Mouse (Mus musculus): ENCODE measurements around the gene Atp6v1a. TPM values are rescaled to one million over a fixed set of nuclear protein-coding genes. Genes with fewer than 3 reads are reported as not detected.
A peak's percentile ranks its signal among the peaks of the same experiment; 100 is the strongest.

The Atp6v1a gene
- polyA plus RNA-seq, 1 experiment, result 139 TPM

DNA sequence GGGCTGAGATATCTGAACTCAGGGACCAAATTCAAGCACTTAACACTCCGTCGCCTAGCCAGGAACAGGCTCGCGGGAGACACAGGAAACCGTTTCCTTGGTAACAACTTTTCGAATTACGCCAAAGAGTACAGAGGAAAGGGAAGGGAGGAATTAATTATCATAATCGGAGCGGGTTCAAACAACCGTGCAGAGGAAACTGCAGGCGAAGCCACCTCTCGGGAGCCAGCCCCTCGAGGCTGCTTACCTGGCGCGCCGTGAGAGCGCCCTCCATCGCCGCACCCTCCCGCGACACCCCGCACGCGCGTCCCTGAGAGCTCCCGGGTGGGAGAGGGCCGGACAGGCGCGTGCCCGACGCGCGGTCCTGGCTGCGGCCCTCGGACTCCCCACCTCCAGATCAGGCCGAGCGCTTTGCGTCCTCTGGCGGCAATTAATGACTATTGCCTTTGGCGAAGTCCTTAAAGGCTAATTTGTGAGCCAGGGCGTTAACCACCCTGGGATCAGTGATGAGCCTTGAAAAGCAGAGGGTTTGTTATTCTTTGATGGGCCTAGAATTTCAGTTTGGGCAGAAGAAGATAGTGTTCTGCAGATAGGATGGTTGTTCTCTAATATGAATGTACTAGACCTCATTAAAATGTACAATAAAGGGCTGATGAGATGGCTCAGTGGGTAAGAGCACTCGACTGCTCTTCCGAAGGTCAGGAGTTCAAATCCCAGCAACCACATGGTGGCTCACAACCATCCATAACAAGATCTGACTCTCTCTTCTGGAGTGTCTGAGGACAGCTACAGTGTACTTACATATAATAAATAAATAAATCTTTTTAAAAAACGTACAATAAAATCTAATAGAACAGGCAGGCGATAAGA, 76.2 kb downstream of the Atp6v1a start, which contains the start of gene Gramd1c:
Gene Gramd1c (minus strand): TSS at position 321 of the 870 bp plus-strand sequence.
- Histone ChIP-seq H3K4me3 (ENCODE audit: insufficient read depth, low read depth, low read length) (peak within 1 kb of the TSS; percentile 67), H3K27ac (ENCODE audit: insufficient read depth, low read depth, low read length) (no peak within 1 kb of the TSS), H3K4me1 (ENCODE audit: control insufficient read depth, insufficient read depth, low read length) (no peaks in the 10 kb centered on the region), H3K27me3 (replicated peaks; ENCODE audit: control insufficient read depth, insufficient read depth, low read length) (no peaks in the 10 kb centered on the region), H3K36me3 (ENCODE audit: control insufficient read depth, insufficient read depth, low read length) (no peaks in the 10 kb centered on the region)
- 7% methylated on average over 45 of the region's 45 CpGs for WGBS
- no peak for TF ChIP-seq POLR2A (IDR thresholded peaks at IDR 0.05; ENCODE audit: low read depth, low read length)
- TF ChIP-seq CTCF (conservative IDR thresholded peaks at IDR 0.05; ENCODE audit: insufficient read depth, insufficient read length, low read depth, low read length), result peak; percentile 68
- peak; percentile 66 for DNase-seq

GRCm38 (mm10) chr16:44061341-44061740, 78.2 kb downstream of the Atp6v1a start:
- 89% methylated on average over 15 of the region's 15 CpGs for WGBS
- no peaks in the 10 kb centered on the region for H3K4me1 ChIP-seq (ENCODE audit: control insufficient read depth, insufficient read depth, low read length)
- TF ChIP-seq POLR2A (IDR thresholded peaks at IDR 0.05; ENCODE audit: low read depth, low read length) (no peak), CTCF (conservative IDR thresholded peaks at IDR 0.05; ENCODE audit: insufficient read depth, insufficient read length, low read depth, low read length) (no peak)
- no peak for DNase-seq
- no peak overlapping the region for H3K27ac ChIP-seq (ENCODE audit: insufficient read depth, low read depth, low read length)
- no peaks in the 10 kb centered on the region for H3K36me3 ChIP-seq (ENCODE audit: control insufficient read depth, insufficient read depth, low read length)
- no peaks in the 10 kb centered on the region for H3K27me3 ChIP-seq (replicated peaks; ENCODE audit: control insufficient read depth, insufficient read depth, low read length)
- no peak overlapping the region for H3K4me3 ChIP-seq (ENCODE audit: insufficient read depth, low read depth, low read length)

- Histone ChIP-seq H3K36me3 (ENCODE audit: control insufficient read depth, insufficient read depth, low read length) (no peaks in the 10 kb centered on the region), H3K27ac (ENCODE audit: insufficient read depth, low read depth, low read length) (no peak overlapping the region), H3K27me3 (replicated peaks; ENCODE audit: control insufficient read depth, insufficient read depth, low read length) (no peaks in the 10 kb centered on the region), H3K4me3 (ENCODE audit: insufficient read depth, low read depth, low read length) (no peak overlapping the region), H3K4me1 (ENCODE audit: control insufficient read depth, insufficient read depth, low read length) (no peaks in the 10 kb centered on the region)
- WGBS, result 93% methylated on average over 18 of the region's 18 CpGs
- no peak for TF ChIP-seq CTCF (conservative IDR thresholded peaks at IDR 0.05; ENCODE audit: insufficient read depth, insufficient read length, low read depth, low read length)
- no peak for TF ChIP-seq POLR2A (IDR thresholded peaks at IDR 0.05; ENCODE audit: low read depth, low read length)
- no peak for DNase-seq
Observed at GRCm38 (mm10) chr16:44060604-44061286, 78.8 kb downstream of the Atp6v1a start.

DNA sequence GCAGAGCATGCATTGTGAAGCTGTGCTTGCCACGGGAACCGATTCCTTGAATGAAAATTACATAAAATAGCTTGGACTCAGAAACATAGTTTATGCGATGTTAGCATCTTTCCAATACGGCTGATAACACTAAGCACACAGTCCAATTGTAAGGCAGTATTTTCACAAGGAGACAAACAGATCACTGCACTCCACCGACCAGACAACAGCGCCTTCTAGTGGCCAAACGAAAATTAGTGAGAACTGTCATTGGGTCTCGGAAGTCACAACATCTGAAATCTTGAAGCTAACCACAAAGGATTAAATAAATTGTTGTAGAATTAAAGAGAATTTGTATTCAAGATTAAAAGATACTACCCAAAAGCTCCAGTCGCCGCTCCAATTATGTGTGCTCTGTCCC, 80.8 kb downstream of the Atp6v1a start:
- no peaks in the 10 kb centered on the region for H3K4me1 ChIP-seq (ENCODE audit: control insufficient read depth, insufficient read depth, low read length)
- H3K27me3 ChIP-seq (replicated peaks; ENCODE audit: control insufficient read depth, insufficient read depth, low read length), result no peaks in the 10 kb centered on the region
- H3K27ac ChIP-seq (ENCODE audit: insufficient read depth, low read depth, low read length), result no peak overlapping the region
- H3K4me3 ChIP-seq (ENCODE audit: insufficient read depth, low read depth, low read length), result no peak overlapping the region
- DNase-seq, result peak; percentile 72
- TF ChIP-seq CTCF (conservative IDR thresholded peaks at IDR 0.05; ENCODE audit: insufficient read depth, insufficient read length, low read depth, low read length), result peak; percentile 87
- TF ChIP-seq POLR2A (IDR thresholded peaks at IDR 0.05; ENCODE audit: low read depth, low read length), result no peak
- WGBS, result 20% methylated on average over 10 of the region's 10 CpGs
- H3K36me3 ChIP-seq (ENCODE audit: control insufficient read depth, insufficient read depth, low read length), result no peaks in the 10 kb centered on the region

DNA sequence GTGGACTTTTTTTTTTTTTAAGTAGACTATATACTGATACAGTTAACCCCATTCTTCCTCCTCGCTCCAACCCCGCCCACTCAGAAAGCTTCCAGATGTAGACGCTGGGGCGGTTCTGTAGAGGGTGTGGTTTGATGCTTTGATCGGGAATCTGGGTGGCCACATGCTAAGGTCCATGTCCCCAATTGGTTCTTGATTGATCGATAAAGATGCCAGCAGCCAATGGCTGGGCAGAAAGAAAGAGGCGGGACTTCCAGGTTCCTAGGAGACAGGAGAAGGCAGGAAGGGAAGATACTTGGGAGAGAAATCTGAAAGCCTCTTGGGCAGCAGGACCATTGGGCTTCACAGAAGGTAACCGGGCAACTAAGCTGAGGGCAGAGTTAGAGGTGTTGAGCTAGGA, 83.7 kb downstream of the Atp6v1a start:
- H3K4me1 ChIP-seq (ENCODE audit: control insufficient read depth, insufficient read depth, low read length), result no peaks in the 10 kb centered on the region
- WGBS, result 80% methylated on average over 8 of the region's 8 CpGs
- H3K27me3 ChIP-seq (replicated peaks; ENCODE audit: control insufficient read depth, insufficient read depth, low read length), result no peaks in the 10 kb centered on the region
- no peak overlapping the region for H3K27ac ChIP-seq (ENCODE audit: insufficient read depth, low read depth, low read length)
- no peak overlapping the region for H3K4me3 ChIP-seq (ENCODE audit: insufficient read depth, low read depth, low read length)
- no peaks in the 10 kb centered on the region for H3K36me3 ChIP-seq (ENCODE audit: control insufficient read depth, insufficient read depth, low read length)
- no peak for TF ChIP-seq CTCF (conservative IDR thresholded peaks at IDR 0.05; ENCODE audit: insufficient read depth, insufficient read length, low read depth, low read length)
- TF ChIP-seq POLR2A (IDR thresholded peaks at IDR 0.05; ENCODE audit: low read depth, low read length), result no peak
- no peak for DNase-seq

DNA sequence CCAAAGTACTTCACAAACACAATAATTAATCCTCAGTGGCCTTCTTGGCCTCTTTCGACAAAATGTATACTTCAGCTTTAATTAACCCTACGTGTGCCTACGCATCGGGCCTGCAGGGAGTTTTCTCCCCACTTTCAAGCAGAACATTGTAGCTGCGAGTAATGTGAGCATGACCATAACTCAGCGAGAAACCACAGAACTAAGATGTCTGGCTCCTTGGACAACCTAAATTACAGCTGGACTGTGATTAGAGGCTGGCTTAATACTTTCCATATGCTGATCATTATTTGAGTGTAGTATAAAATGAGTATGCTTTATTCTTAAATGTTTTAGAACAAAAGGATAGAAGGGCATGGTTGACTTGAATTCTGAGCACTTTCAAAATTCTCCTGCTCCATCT, 86.2 kb downstream of the Atp6v1a start:
- TF ChIP-seq POLR2A (IDR thresholded peaks at IDR 0.05; ENCODE audit: low read depth, low read length), result no peak
- no peak for TF ChIP-seq CTCF (conservative IDR thresholded peaks at IDR 0.05; ENCODE audit: insufficient read depth, insufficient read length, low read depth, low read length)
- Histone ChIP-seq H3K27me3 (replicated peaks; ENCODE audit: control insufficient read depth, insufficient read depth, low read length) (no peaks in the 10 kb centered on the region), H3K4me1 (ENCODE audit: control insufficient read depth, insufficient read depth, low read length) (no peaks in the 10 kb centered on the region), H3K27ac (ENCODE audit: insufficient read depth, low read depth, low read length) (no peak overlapping the region), H3K36me3 (ENCODE audit: control insufficient read depth, insufficient read depth, low read length) (no peaks in the 10 kb centered on the region), H3K4me3 (ENCODE audit: insufficient read depth, low read depth, low read length) (no peak overlapping the region)
- no peak for DNase-seq
- WGBS, result 66% methylated on average over 6 of the region's 6 CpGs

DNA sequence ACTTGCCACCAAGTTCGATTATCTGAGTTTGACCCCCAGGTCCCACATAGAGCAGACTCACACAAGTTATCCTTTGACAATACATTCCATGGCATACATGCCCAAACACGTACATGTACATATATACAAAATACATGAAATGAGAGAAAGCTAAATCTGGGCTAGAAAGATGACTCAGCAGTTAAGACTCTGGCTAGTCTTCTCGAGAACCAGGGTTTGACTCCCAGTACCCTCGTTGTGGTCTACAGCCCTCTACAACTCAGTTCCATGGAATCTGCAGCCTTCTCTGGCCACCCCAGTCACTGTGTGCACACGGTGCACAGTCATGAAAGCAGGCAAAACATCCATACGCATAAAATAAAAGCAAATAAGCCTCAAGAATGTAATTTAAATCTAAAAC, 87.1 kb downstream of the Atp6v1a start:
- Histone ChIP-seq H3K4me3 (ENCODE audit: insufficient read depth, low read depth, low read length) (no peak overlapping the region), H3K36me3 (ENCODE audit: control insufficient read depth, insufficient read depth, low read length) (no peaks in the 10 kb centered on the region), H3K27me3 (replicated peaks; ENCODE audit: control insufficient read depth, insufficient read depth, low read length) (no peaks in the 10 kb centered on the region), H3K27ac (ENCODE audit: insufficient read depth, low read depth, low read length) (no peak overlapping the region), H3K4me1 (ENCODE audit: control insufficient read depth, insufficient read depth, low read length) (no peaks in the 10 kb centered on the region)
- TF ChIP-seq POLR2A (IDR thresholded peaks at IDR 0.05; ENCODE audit: low read depth, low read length) (no peak), CTCF (conservative IDR thresholded peaks at IDR 0.05; ENCODE audit: insufficient read depth, insufficient read length, low read depth, low read length) (no peak)
- DNase-seq, result no peak
- 90% methylated on average over 6 of the region's 6 CpGs for WGBS
